Mouse (Mus musculus): ENCODE results near the gene Mrps18a.

Gene Mrps18a

DNA sequence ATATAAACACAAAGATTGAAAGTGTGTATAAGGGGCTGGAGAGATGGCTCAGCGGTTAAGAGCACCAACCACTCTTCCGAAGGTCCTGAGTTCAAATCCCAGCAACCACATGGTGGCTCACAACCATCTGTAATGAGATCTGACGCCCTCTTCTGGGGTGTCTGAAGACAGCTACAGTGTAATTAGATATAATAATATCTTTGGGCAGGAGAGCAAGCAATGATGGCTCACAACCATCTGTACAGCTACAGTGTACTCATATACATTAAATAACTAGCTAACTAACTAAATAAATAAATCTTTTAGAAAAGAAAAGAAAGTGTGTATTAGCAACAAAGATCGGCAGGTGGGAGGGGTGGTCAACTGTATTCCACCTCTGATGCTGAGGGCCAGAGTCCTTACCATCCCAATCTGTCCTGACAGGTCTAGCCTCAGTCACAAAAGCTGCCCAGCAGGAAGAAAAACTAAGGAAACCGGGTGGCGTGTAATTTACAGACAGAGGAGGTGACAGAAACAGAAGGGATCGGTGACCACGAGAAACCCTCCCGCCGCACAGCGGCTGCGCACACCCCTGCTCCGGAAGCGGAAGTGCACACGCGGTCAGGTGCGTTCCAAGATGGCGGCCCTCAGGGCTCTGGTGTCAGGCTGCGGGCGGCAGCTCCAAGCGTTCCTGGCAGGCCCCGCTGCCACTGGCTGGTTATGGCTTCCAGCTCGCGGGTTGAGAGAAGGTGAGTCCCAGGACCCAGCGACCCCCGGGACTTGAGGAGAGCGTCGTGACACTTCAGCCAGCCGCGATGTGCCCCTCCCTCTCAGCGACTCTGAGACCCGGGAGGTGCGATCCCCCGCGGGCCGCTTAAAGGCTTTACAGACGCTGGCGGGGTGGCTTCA is at the start of gene Mrps18a:
Mrps18a (plus strand) TSS at position 585 of the 888 bp plus-strand sequence.
- CTCF ChIA-PET = interaction anchor here in 3 of 4 experiments (0.7 to 1.7 kb wide), 7 partner anchors 9 to 379 kb away, joined by 3 to 5 read pairs (median 4); no protein-coding TSS in a partner anchor
- POLR2A ChIA-PET = interaction anchor here in 3 of 4 experiments (0.6 to 3.9 kb wide), 33 partner anchors 9 to 386 kb away, joined by 3 to 13 read pairs (median 4); partner anchors contain the start of genes Rsph9 (in 3 of the 3), Mad2l1bp (in 2 of the 3), Gtpbp2 (in 1 of the 3) and Vegfa (in 1 of the 3)

- ChIA-PET POLR2A (interaction anchor here (0.6 to 7.4 kb wide), 22 partner anchors 9 to 781 kb away, joined by 3 to 66 read pairs (median 3); partner anchors contain the start of gene Vegfa (in 2 of the 4)), CTCF (interaction anchor here in 3 of 4 experiments (0.6 to 2.8 kb wide), 8 partner anchors 10 to 332 kb away, joined by 3 to 10 read pairs (median 3); no protein-coding TSS in a partner anchor)
These were observed 47.4 kb upstream of the Mrps18a start for GRCm38 (mm10) chr17:46063283-46063973.

GRCm38 (mm10) chr17:46063974-46064312 is 46.8 kb upstream of the Mrps18a start:
- POLR2A ChIA-PET = interaction anchor here (0.6 to 7.4 kb wide), 19 partner anchors 10 to 781 kb away, joined by 3 to 66 read pairs (median 4); partner anchors contain the start of gene Vegfa (in 2 of the 4)

DNA sequence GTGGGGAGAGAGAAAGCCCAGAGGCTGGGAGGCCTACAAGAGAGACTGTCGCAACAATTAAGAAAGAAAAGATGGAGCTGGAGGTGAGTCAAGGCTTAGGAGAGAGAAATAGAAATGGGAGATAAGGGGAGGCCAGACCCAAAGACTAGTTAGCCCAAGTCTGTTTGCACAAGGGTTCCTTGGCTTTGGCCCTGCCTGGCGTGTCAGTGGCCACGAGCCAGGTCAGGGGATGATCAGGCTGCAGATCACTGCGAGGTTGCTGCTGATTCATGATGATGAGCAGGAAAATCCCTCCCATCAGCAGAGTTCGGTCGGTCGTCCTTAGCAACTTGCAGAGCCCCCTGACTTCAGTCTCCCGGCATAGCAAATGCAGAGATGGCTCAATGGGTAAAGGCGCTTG is 40.7 kb upstream of the Mrps18a start:
- ChIA-PET CTCF (interaction anchor here in 1 of 4 experiments (0.6 to 1.1 kb wide), 3 partner anchors 256 to 489 kb away, joined by 3 to 4 read pairs (median 3); no protein-coding TSS in a partner anchor), POLR2A (interaction anchor here in 2 of 4 experiments (0.8 to 1.9 kb wide), 9 partner anchors 10 to 135 kb away, joined by 3 to 6 read pairs (median 4); partner anchors contain the start of genes Vegfa (in 2 of the 2), Gtpbp2 (in 1 of the 2) and Mad2l1bp (in 1 of the 2))

More at GRCm38 (mm10) chr17:46063974-46064312, 46.8 kb upstream of the Mrps18a start:
- CTCF ChIA-PET = interaction anchor here in 3 of 4 experiments (0.6 to 2.8 kb wide), 8 partner anchors 10 to 373 kb away, joined by 3 to 10 read pairs (median 4); no protein-coding TSS in a partner anchor

- CTCF ChIA-PET = interaction anchor here in 1 of 4 experiments (0.5 kb wide), 1 partner anchor 522 kb away, joined by 3 read pairs; no protein-coding TSS in a partner anchor
These were observed 39.3 kb upstream of the Mrps18a start for GRCm38 (mm10) chr17:46071531-46071930.

DNA sequence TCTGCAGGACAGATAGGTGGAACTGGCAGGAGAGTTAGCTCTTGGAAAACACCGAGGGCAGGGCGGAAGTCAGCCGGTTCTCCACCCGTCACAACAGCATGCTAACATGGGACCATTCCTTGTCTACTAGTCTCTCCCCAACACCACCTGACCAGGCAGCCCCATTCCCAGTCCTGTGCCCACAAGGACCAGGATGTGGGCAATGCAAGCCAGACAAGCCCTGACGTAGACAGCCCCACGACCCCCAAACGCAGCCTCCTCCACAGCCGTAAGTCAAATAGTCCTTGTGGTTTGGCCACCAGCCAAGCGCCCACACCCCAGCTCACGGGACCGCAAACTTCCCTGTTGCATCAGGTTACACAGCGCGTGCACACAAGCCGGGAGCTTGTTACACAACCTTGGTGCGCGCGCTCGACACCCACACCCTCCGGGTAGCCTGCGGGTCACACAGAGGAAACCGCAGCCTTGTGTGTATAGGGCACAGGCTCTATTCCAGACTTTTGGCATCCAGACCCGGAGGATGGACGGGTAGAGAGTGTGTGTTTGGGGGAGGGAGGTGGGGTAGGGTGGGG is 37.0 kb upstream of the Mrps18a start:
- ChIA-PET POLR2A (interaction anchor here (0.5 to 5.3 kb wide), 119 partner anchors 9 to 493 kb away, joined by 3 to 66 read pairs (median 4); partner anchors contain the start of genes Vegfa (in 3 of the 4), Dnph1 (in 2 of the 4), Mad2l1bp (in 2 of the 4) and Mrps18a (in 2 of the 4)), CTCF (interaction anchor here (0.5 to 2.2 kb wide), 29 partner anchors 10 to 610 kb away, joined by 3 to 18 read pairs (median 4); partner anchors contain the start of genes Vegfa (in 2 of the 4) and Mad2l1bp (in 1 of the 4))

More at GRCm38 (mm10) chr17:46071531-46071930, 39.3 kb upstream of the Mrps18a start:
- POLR2A ChIA-PET = interaction anchor here in 2 of 4 experiments (0.6 to 1.9 kb wide), 8 partner anchors 10 to 336 kb away, joined by 3 to 6 read pairs (median 3); partner anchors contain the start of genes Vegfa (in 2 of the 2) and Mrps18a (in 1 of the 2)

DNA sequence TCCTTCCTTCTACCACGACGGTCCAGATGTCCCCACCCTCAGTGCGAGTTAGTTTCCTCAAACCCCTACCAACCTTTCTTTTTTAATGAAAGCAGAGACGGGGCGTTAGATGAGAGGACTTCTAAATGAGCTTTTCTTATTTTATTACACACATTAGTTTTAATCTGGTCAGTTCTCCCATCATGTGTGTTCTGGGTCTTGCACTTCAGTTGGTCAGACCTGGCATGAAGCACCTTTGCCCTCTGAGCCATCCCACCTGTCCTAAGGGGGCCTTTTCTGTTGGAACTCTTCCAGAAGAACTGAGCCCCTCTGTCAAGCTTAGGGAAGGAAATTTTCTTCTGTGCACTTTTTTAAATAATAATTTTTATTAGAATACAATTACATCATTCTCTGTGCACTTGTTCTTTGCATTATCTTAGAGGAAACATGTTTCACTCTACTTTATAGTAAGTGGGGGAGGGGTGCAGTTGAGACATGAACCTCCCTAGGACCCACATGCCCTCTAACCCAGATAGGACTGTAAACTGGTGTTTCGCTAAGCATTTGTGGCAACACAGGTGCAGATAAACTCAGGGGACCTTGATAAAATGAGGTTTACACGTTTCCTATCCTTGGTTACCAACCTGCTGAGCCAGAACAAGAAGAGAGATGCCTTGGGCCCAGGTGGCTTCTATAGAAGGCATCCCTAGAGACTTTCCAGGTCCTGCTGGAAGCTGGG is 36.2 kb upstream of the Mrps18a start:
- ChIA-PET POLR2A (interaction anchor here (0.5 to 5.3 kb wide), 113 partner anchors 10 to 490 kb away, joined by 3 to 66 read pairs (median 4); partner anchors contain the start of genes Vegfa (in 3 of the 4), Mad2l1bp (in 2 of the 4), Mrps18a (in 2 of the 4) and Dnph1 (in 1 of the 4)), CTCF (interaction anchor here (0.5 to 2.2 kb wide), 26 partner anchors 10 to 611 kb away, joined by 3 to 18 read pairs (median 4); partner anchors contain the start of genes Vegfa (in 2 of the 4) and Mad2l1bp (in 1 of the 4))

DNA sequence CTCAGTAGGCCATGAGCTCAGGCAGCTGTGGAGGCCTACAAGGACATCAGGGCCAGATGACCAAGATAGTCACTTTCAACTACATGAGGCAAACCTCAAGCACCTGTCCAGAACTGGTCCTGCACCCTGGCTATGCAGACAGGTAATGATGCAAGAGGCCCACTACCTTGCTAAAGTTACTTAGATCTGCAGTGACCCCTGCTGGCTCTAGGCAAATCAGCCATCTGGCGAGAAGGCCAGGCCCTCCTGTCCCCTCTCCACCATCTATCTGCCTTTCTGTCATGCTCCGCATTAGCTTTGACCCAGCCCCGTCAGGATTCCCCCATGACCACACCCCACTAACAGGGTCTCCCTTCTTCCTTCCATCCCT is 35.7 kb upstream of the Mrps18a start:
- ChIA-PET CTCF (interaction anchor here (0.6 to 2.2 kb wide), 10 partner anchors 35 to 344 kb away, joined by 3 to 18 read pairs (median 6); partner anchors contain the start of gene Vegfa (in 2 of the 4)), POLR2A (interaction anchor here in 3 of 4 experiments (0.5 to 5.3 kb wide), 37 partner anchors 10 to 444 kb away, joined by 3 to 66 read pairs (median 6); partner anchors contain the start of genes Vegfa (in 3 of the 3), Mrps18a (in 2 of the 3) and Rsph9 (in 1 of the 3))

DNA sequence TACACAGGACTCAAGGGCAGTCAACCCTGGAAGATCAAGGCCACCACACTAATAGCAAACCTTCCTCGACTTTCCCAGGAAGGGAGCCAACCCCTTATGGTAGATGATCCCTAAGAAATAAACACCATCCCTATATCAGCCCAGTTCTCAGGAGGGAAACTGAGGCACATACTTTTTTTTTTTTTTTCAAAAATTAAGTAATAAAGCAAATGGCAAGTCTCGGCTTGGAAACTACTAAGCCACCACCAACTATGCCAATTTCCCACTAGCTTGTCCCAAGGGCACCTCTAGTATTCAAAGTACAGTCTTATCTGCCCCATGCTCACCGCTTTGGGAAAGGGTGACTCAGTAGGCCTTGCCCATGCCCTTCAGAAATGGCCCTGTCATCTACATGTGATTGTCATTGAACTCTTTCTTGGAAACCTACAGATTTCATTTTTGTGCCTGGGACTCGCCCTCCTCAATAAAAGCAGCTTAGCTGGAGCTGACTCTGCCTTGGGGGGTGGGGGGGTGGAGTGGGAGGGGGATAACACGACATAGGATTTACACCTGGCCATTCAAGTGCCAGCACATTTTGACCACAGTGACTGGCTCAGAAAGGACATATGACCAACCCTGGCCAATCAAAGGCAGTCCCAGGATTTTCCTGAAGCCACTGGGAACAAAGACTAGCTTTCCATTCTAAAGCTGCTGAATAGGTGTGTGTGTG is 35.1 kb upstream of the Mrps18a start:
- ChIA-PET CTCF (interaction anchor here in 3 of 4 experiments (0.6 to 1.0 kb wide), 6 partner anchors 12 to 381 kb away, joined by 3 to 16 read pairs (median 4); no protein-coding TSS in a partner anchor), POLR2A (interaction anchor here in 3 of 4 experiments (0.6 to 5.3 kb wide), 32 partner anchors 10 to 381 kb away, joined by 3 to 66 read pairs (median 5); partner anchors contain the start of genes Vegfa (in 3 of the 3), Mrps18a (in 2 of the 3) and Rsph9 (in 1 of the 3))

- CTCF ChIA-PET = interaction anchor here in 2 of 4 experiments (0.7 to 1.0 kb wide), 3 partner anchors 34 to 382 kb away, joined by 3 to 16 read pairs (median 4); no protein-coding TSS in a partner anchor
- POLR2A ChIA-PET = interaction anchor here in 2 of 4 experiments (0.7 to 5.3 kb wide), 17 partner anchors 9 to 340 kb away, joined by 3 to 66 read pairs (median 4); partner anchors contain the start of genes Mrps18a (in 1 of the 2) and Vegfa (in 1 of the 2)
These were observed 34.6 kb upstream of the Mrps18a start for GRCm38 (mm10) chr17:46076260-46076551.

DNA sequence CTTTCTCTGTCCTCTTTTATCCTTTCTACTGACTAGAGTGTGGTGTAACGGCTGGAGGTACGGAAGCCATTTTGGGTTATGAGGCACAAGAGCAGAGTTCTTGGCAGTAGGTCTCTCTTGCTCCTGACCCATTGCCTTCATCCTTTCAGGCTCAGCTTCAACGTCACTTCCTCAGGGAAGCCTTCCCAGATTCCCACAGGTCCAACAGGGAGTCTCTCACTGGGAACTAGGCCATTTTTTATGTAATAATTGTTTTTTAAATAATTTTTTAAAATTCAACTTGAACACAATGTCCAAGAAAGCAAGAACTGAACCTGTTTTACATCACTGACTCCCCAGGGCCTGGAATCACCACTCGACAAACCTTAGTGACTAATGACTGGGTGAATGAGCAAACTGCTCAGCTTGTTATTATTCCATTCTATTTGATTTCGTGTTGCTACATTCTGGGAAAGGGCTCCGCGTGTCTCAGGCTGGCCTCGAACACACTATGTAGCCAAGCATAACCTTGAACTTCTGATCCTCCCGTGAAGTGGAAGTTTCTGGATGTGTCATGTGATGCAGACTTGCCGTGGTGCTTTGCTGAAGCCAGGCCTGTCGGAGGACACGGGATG is 32.8 kb upstream of the Mrps18a start:
- POLR2A ChIA-PET = interaction anchor here in 2 of 4 experiments (1.0 to 5.3 kb wide), 2 partner anchors 45 to 50 kb away, joined by 3 to 23 read pairs; partner anchors contain the start of gene Vegfa (in 1 of the 2)
- CTCF ChIA-PET = interaction anchor here in 1 of 4 experiments (0.8 kb wide), 1 partner anchor 342 kb away, joined by 4 read pairs; no protein-coding TSS in a partner anchor

- ChIA-PET CTCF (interaction anchor here in 2 of 4 experiments (0.8 to 2.1 kb wide), 2 partner anchors 53 to 343 kb away, joined by 4 to 8 read pairs; no protein-coding TSS in a partner anchor), POLR2A (interaction anchor here in 1 of 4 experiments (1.0 to 1.6 kb wide), 4 partner anchors 9 to 121 kb away, joined by 3 to 4 read pairs (median 4); partner anchors contain the start of gene Mad2l1bp)
These were observed 31.7 kb upstream of the Mrps18a start for GRCm38 (mm10) chr17:46079037-46079436.

DNA sequence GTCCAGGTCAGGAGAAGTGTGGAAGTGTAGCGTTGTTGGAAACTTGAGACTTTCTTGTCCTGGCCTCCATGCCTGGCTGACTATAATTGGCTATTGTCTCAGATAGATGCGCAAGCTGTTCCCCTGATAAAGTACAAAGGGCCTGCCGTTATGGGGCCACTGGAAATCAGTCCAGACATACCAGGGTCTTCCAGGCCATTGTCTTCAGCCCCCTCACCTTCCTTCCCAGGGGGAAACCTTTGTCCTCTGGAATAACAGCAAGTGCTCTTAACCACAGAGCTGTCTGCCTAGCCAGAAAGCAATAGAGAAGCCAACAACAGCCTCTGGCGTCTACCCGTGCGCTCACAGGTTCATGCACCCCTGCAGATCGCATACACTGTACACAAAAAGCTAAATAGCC is 30.4 kb upstream of the Mrps18a start:
- CTCF ChIA-PET = interaction anchor here in 3 of 4 experiments (0.6 to 2.1 kb wide), 5 partner anchors 17 to 232 kb away, joined by 3 to 8 read pairs (median 3); no protein-coding TSS in a partner anchor

GRCm38 (mm10) chr17:46081042-46081441 is 29.7 kb upstream of the Mrps18a start:
- ChIA-PET POLR2A (interaction anchor here in 3 of 4 experiments (0.6 to 2.2 kb wide), 15 partner anchors 10 to 635 kb away, joined by 3 to 9 read pairs (median 4); partner anchors contain the start of gene Vegfa (in 1 of the 3)), CTCF (interaction anchor here in 3 of 4 experiments (0.6 to 2.1 kb wide), 7 partner anchors 12 to 357 kb away, joined by 3 to 8 read pairs (median 3); no protein-coding TSS in a partner anchor)

More for the DNA sequence above, 30.4 kb upstream of the Mrps18a start:
- POLR2A ChIA-PET = interaction anchor here in 2 of 4 experiments (0.7 to 2.2 kb wide), 8 partner anchors 10 to 122 kb away, joined by 3 to 9 read pairs (median 4); partner anchors contain the start of gene Vegfa (in 1 of the 2)

Measured in embryonic stem cell, embryonic (primary cell).